Mouse (Mus musculus): ENCODE data around the gene Gabbr2.

Gabbr2 gene

DNA sequence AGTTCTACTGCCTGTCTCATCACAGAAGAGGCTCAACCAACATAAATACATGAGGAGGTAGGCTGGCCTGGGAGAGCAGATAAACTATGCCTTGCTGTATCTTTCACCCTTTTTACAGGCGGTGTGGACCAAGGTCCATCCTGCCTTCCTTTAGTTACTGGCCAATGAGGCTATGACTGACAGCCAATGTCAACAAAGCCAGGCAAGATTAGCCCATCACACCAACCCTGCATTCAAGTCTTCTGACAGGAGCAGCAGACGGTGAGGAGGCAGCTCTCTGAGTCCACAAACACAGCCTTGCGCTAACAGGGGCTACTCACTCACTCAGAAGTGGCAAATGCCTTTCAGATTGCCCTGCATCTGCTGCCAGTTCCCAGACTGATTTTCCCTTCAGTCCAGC is 3.4 kb downstream of the Gabbr2 start:
- no peak for DNase-seq (ENCODE audit: low spot score)

DNA sequence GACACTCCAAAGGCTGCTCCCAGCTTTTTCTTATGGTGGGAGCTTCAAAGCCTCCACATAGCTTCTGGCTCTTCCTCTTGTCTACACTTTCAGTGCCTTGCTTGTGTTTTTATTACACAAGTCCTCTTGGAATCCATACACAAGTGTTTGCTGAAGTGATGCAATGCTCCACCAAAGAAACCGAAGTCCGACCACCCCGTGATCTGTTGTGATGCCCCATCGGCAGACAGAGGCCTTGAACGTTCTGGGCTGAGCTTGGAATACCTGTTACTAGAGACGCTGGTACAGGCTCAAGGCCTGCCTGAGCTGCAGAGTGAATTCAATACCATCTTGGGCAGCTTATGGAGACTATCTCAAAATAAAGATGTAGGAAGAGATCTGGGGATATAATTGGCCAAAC is 3.9 kb downstream of the Gabbr2 start:
- no peak for DNase-seq (ENCODE audit: low spot score)

DNA sequence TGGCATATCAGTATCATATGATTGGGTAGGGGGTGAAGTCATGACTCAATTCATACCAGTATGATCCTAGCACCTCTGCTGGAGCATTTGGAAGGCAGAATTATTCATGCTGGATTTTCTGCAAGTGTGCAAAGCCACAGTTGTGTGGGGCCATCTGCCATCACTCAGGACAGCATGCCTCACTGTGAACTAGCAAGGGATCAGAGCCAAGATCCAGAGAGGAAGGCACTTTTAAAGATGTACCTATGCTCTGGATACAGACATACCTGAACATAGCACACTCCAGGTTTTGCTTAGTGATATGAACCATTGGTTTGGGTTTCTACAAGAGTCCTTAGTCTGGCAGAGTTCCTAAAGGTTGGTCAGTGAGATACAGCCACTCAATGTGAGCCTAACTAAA is 5.6 kb downstream of the Gabbr2 start:
- DNase-seq (ENCODE audit: low spot score), result no peak

DNA sequence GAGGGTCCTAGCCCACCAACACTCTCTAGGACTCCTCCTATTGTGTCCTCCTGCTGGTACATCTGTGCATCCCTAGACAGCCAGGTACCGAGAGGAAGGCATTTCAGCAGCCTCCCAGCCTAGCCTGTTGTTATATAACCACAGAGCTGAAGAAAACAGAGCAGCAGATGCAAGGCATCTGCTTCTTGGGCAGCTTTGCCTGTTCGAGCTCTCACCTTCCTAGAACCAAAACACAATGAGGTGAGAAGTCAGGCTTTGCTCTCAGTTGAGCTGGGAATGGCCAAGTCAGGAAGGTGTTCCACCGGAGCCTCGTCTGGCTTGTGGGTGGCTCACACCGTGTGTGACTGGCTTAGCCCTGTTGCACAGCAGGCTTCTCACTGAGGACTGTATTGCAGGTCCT is 8.8 kb downstream of the Gabbr2 start:
- no peak for DNase-seq (ENCODE audit: low spot score)

DNA sequence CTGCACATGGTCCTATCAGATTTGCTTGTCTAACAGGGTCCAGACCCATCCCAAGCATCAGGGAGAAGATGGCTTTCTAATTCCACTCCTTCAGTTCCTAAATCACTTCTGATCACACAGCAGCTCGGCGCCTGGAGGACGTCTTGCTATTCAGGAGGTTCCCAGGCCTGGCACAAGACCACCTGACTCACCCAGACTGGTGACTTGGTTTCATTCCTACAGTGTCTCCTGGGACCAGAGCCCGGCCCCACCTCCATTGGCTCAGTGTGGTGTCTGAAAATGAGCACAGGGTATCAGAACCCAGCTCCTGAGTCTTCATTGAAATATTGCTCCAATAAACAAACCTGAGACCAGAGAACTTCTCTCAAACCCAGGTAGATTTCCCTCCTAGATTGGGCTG is 9.6 kb downstream of the Gabbr2 start:
- DNase-seq (ENCODE audit: low spot score), result no peak

DNA sequence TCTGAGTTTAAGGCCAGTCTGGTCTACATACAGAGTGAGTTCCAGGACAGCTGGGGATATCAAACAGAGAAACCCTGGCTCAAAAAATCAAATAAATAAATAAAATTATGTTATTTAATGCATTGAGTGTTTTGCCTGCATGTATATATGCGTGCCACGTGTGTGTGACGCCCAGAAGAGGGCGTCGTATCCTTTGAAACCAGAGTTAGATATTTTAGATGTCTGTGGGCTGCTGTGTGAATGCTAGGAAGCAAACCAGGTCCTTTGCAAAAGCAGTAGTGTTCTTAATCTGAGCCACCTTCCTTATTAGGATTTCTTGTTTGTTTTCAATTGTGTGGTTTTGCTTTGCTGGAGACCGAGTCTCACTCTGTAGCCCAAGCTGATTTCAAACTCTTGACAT is 13.3 kb downstream of the Gabbr2 start:
- no peak for DNase-seq (ENCODE audit: low spot score)

DNA sequence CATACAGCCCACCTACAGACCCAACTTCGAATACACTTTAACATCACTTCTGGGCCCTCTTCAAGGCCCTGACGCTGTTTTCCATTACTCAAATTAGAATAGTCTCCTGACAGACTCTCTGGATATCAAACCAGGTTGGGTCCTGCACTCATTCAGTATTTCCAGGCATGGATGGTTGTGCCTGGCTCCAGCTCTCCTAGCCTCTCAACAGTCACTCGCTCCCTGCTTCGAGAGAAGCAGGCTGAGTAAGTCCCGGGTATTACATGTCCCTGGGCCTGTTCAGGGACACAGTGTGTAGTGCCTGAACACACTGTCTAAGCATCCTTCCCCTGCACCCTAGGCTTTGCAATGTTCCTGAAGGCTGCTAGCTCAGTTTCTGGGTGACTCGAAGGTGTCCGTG is 14.5 kb downstream of the Gabbr2 start:
- DNase-seq (ENCODE audit: low spot score), result no peak

DNA sequence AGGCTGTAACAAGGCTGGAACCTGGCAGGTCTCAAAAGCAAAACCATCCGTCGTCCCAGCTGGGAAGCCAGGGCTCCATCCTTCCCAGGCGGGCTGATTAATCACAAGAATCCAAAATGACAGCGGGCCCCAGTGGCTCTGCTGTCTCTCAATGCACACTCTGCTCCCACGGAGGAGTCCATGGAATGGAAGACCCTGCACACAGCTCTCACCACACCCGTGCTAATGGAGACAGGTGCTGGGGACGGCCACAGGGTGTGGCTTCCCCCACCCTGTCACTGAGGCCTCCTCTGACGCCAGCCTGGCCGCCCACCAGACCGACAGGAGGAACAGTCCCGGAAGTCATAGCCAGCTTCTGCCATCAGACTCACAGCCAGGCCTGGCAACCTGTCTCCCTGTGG is 15.0 kb downstream of the Gabbr2 start:
- DNase-seq (ENCODE audit: low spot score), result no peak

DNA sequence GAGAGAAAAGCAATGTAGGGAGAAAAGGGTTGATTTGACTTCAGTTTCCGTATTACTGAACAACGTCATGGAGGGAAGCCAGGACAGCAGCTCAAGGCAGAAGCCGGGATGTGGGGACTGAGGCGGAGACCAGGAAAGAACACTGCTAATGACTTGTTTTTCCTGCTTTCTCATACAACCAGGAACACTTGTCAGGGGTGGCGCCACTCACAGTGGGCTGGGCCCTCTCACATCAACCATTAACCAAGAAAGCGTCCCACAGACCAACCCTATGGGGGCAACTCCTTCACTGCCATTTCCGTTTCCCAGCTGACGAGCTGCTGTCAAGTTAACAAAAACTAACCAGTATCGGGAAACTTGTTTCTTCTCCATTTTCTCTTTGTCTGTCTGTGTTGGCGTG is 18.4 kb downstream of the Gabbr2 start:
- no peak for DNase-seq (ENCODE audit: low spot score)

DNA sequence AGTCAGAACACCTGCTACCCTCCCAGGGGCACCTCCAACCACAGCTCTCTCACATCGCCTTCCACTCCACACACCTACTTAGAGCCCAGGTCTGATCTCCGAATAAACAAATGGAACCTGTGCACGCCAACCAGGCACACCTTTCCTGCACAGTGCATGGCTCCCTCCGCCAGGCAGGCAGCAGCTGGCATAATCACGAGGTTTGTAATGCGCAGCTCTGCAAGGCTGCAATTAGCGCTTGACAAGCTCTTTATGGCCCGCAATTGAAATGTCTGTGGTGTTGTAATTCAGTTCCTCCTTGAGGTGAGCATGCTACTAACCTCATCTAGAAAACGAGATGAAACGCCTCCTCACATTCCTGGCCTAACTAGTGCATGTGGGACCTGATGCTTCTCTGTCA is 23.7 kb downstream of the Gabbr2 start:
- no peak for DNase-seq (ENCODE audit: low spot score)

DNA sequence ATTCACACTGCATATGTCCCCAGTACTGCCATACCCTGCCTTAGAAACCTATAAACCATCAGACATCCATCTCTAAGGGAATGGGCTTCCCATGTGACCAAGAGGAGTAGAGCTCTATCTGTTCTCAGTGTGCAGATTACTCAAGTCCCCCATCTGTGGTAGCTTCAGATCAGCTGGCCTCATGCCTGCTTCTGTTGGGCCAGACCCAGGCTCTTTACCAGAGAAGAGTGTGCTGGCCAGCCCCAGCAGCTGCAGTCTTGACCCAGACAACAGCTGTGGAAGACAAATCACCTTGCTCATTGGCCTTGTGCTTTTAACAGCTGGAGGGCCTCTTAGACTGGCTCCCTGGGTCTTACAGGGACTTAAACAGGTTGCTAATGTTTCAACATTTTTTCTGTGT is 25.1 kb downstream of the Gabbr2 start:
- DNase-seq (ENCODE audit: low spot score), result no peak

DNA sequence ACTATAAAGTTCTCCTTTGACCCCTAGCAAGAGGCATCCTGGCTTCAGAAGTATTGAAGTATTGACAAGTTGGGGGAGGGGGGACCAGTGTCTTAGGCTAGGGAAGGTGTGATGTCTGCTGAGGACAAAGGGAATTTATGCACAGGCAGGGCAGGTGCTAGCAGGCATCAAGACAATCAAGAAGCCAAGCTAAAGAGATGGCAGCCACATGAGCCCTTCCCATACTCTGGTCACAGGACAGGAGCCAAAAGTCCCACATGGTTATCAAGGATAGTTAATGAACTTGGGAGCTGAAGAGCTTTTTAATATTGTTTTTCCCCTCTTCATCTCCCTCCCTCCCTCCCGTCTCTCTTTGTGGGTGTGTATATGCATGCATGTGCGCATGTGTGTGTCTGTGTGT is 30.3 kb downstream of the Gabbr2 start:
- no peak for DNase-seq (ENCODE audit: low spot score)

DNA sequence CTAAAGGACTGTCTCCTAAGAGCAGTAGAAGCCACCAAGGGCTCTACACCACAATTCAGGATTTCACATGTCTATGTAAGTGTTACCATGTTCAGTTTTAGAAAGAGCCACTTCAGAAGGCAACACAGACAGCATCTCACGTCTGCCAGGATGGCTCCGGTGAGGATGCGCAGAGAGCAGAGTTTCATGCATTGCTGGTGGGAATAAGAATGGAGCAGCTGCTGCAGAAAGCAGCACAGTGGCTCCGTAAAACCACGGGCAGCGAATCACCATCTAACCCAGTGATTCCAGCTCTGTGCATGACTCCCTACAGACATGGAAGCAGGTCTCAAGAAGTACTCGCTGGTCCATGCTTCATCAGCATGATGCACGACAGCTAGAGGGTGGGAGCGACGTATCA is 31.5 kb downstream of the Gabbr2 start:
- DNase-seq (ENCODE audit: low spot score), result no peak

DNA sequence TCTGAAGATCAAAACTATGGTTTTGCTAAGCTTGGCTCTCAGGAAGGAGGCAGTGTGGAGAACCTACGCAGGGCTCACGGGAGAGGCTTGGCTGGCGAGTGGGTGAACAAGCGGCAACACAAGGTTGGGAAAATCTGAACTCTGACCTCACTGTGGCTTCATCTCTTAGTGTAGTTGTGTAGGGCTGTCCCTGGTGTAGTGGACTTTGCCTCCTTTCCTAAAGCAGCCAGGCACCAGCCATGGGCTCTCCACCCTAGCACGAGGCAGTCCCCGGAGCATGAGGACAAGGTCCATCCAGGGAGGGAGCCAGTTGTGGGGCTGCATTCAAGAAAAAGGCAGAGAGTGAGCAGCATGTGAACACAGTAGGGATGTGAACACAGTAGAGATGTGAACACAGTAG is 31.9 kb downstream of the Gabbr2 start:
- no peak for DNase-seq (ENCODE audit: low spot score)

DNA sequence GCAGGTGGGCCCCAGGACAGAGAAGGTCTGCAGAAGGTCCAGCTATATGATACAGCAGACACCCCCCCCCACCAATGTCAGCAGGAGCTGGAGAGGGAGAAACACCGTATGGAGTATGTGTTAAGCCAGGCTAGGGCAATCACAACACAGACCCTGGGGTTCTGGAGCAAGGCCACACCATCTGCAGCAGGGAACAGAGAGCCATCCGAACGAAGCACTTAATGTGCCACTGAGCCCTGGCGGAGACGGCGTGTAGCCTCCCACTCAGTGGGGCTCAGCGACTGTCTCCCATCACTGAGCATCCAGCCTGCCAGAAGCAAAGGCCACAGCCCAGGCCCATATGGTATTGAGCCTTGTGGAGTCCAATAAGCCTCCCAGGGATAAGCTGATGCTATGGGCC is 33.7 kb downstream of the Gabbr2 start:
- no peak for DNase-seq (ENCODE audit: low spot score)

DNA sequence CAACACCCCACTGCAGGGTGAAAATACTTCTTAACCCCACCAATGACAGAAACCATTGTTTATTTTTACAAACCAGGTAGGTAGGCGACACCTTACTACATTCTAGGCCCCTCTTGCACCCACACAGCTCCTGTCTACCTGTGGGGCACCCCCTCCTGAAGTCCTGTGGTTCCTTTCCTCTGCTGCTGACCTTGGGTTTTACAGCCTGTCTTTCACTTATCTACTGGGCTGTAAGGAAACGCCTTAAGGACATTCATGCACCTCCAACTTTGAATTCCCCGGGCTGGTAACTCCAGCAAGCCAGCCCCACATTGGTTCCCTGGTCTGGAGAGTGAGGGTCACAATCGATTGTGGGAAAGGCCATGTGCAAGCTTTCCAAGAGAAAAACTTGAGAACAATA is 34.7 kb downstream of the Gabbr2 start:
- DNase-seq (ENCODE audit: low spot score), result no peak

DNA sequence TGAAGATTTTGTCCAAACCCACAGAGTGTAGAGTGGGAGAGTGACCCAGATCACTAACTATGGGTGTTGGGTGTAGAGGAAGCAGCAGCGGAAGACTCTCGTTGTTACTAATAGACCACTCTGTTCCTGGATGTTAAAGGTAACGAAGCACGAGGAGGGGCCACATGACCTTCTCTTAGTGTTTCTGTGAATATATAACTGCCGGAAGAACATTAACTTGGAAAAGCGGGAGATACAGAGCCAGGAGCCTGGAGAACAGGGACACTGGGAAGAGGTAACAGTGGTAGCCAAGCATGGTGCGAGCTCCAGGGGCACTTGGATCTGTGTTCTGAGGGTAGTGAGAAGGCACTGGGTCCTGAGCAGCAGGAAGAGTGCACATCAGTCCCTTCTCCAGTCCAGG is 38.7 kb downstream of the Gabbr2 start:
- DNase-seq (ENCODE audit: low spot score), result no peak

DNA sequence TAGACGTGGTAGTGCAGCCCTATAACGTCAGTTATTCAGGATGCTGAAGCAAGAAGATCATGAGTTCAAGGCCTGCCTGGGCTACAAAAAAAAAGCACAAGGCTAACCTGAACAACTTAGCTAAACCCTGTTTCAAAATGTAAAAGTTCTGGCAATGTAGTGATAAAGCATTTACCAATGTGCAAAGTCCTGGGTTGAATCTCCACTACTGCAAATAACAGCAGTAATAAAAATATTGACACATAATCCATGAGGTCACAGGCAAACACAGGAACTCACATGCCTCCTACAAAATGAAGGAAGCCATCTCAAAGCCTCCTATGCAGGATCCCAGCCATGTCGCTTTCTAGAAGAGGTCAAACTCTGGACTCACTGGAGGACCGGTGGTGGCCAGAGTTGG is 39.1 kb downstream of the Gabbr2 start:
- DNase-seq (ENCODE audit: low spot score), result no peak

DNA sequence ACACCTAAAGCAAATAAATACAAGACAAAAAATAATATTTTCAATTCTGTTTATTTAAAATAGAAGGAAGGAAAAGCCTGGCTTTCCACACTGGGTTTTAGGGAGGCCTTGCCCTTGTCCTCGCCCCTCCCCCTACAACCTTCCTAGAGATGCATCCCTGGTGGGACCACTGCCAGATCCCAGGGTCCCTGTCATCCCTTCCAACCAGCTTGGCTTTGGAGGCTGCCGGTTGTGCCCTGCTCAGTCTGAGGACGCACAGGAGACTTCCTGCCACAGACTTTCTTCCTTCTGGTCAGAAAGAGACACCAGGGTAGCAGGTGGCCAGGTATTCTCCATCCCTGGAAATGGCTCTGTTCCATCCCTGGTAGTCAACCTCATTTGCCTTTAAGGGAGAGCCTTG is 57.4 kb downstream of the Gabbr2 start:
- no peak for DNase-seq (ENCODE audit: low spot score)

DNA sequence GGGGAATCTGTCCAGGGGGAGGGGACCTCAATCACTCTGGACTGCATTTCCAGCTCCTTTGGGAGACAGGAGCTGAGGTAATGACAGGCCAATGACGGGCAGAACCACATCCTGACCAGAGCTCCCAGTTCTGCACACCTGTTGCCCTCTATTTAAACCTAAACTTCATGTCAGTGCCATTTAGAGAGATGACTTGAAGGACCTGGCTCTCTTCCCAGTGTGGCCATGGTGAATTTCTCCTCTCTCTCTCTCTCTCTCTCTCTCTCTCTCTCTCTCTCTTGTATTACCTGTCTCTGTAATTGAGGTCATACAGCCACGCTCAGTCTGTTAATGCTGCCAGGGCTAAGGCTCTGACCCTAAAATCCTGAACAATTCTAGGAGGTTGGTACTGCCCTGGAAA is 58.1 kb downstream of the Gabbr2 start:
- DNase-seq (ENCODE audit: low spot score), result no peak

DNA sequence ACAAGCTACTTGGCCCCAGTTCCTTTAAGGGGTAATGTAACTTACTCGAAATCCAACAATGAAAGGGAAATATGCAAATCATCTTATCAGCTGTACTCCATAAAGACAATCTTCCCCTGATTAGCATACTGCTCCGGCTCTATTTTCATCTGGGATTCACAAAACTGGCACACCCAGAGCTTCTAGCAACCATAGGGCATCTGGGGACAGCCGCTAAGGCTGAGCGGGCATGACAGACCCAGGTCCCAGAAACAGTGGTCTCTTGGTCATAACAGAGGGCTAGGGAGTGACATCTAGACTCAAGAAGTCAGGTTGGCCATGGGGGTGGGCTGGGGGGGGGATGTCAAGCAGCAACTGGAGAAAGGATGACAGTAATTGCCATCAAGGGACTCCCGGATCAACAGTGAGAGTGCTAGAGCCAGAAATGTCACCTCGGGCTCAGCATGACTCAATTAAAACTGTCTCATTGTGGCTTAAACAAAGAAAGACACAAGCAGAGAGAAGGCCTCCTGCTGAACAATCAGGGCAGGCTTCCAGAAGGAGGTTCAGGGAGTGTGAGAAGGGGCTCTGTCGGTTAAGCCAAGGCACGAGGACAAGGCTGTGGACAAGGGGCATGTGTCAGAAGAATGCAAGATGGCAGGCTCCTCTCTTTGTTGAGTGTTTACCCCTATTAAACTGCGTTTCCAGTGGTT is 59.8 kb downstream of the Gabbr2 start:
- no peak for DNase-seq (ENCODE audit: low spot score)

DNA sequence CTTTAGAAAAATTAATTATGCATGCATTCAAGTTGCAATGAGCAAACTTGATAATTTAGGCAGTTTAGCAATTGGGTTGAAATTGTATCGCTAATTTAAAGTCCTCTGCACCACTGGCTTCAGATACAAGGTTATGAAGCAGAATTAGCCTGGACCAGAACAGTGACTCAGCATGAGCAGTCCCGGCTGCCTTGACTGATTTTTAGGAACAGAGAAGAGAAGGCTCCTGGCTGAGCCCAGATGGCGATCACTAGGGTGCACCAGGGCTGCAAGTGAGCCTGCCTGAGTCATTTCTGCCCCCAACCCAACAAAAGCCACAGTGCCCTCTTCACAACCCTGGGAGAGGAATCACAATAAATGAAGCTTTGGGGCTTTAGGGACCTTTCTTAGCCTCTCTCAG is 63.6 kb downstream of the Gabbr2 start:
- no peak for DNase-seq (ENCODE audit: low spot score)

DNA sequence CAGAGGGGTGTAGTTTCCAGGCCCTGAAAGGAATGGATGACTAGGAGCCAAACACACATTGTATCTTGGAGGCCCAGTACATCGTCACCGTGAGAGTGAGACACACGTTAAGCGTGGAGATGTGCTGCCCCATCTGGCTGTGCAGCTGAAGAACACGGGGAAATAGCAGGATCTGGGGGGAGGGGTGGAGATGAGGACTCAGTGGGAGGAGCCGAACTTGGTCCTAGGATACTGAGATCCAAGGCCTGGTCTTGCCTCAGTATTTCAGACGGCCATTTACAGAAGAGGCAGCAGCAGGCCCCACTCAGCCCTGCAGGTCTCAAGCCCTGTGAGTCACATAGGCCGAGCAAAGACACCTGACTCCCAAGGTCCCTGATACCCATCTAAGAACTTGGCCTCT is 72.5 kb downstream of the Gabbr2 start:
- DNase-seq (ENCODE audit: low spot score), result no peak

DNA sequence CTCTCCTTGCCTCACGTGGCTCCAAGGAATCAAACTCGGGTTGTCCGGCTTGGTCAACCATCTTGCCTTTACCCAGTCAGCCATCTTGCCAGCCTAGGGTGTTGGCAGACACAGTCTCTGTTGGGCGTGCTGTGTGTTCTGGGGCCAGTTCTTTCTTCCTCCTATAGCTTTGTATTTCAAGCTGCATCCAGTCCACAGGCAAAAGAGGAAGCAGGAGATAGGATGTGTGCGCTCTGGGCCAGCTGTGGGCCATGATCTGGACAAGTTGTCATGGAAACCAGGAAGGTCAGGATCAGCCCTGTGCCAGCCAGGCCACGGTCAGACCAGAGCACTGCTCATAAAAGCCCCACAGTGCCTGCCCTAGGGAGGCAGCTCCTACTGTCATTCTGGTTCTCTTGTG is 74.9 kb downstream of the Gabbr2 start:
- DNase-seq (ENCODE audit: low spot score), result no peak

DNA sequence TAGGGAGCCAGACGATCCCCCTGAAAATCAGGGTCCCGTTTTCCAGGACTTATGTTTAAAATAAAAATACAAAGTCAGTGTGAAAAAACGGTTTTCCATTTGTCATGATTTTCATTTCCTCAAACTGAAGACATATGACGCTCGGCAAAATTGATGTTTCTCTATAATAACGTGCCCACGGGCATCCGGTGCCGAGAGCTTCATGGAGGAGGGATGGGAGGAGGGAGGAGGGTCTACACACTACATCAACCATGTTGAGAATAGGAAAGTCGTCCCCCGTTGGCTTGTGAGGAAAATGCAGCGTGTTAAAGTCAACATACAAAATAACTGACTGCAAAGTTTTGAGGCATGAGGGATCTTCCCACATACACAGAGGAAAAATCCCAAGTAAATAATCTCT is 75.7 kb downstream of the Gabbr2 start:
- DNase-seq (ENCODE audit: low spot score), result no peak

Data from T-cell, adult 2 months (primary cell).